Mouse (Mus musculus): Measurements from ENCODE around the gene Mtor. TPM values are rescaled to one million over a fixed set of nuclear protein-coding genes. Genes with fewer than 3 reads are reported as not detected.

Gene Mtor
- polyA plus RNA-seq, 1 experiment from 2014 or later = 13.0 TPM

GRCm38 (mm10) chr4:148530778-148531177 is 82.4 kb downstream of the Mtor start:
- 81% methylated on average over 6 of the region's 6 CpGs for WGBS (ENCODE audit: insufficient replicate concordance)
- H3K4me2 ChIP-seq (ENCODE audit: low read depth, low read length) = no peak overlapping the region
- peaks cover 67% of the 10 kb centered on the region for H3K36me3 ChIP-seq (replicated peaks; ENCODE audit: insufficient read depth, low read length)
- ATAC-seq (no peak), DNase-seq (no peak)
- no peak overlapping the region for H3K9ac ChIP-seq (replicated peaks)
- TF ChIP-seq EP300 (IDR thresholded peaks at IDR 0.05; ENCODE audit: low read depth) (no peak), CTCF (IDR thresholded peaks at IDR 0.05; ENCODE audit: low read depth) (no peak)
- H3K4me1 ChIP-seq (ENCODE audit: insufficient read depth) = no peaks in the 10 kb centered on the region
- no peak overlapping the region for H3K4me3 ChIP-seq (ENCODE audit: low read depth, low read length)
- H3K27ac ChIP-seq (ENCODE audit: low read depth) = no peak overlapping the region
- no peaks in the 10 kb centered on the region for H3K27me3 ChIP-seq (ENCODE audit: insufficient read depth, low read length)
- no peaks in the 10 kb centered on the region for H3K9me3 ChIP-seq (ENCODE audit: low read length)

- H3K36me3 ChIP-seq (replicated peaks; ENCODE audit: insufficient read depth, low read length) = peaks cover 68% of the 10 kb centered on the region
- H3K9ac ChIP-seq (replicated peaks) = no peak overlapping the region
- DNase-seq (no peak), ATAC-seq (no peak)
- no peaks in the 10 kb centered on the region for H3K27me3 ChIP-seq (ENCODE audit: insufficient read depth, low read length)
- H3K9me3 ChIP-seq (ENCODE audit: low read length) = no peaks in the 10 kb centered on the region
- no peak for TF ChIP-seq CTCF (IDR thresholded peaks at IDR 0.05; ENCODE audit: low read depth)
- TF ChIP-seq EP300 (IDR thresholded peaks at IDR 0.05; ENCODE audit: low read depth) = no peak
- no peaks in the 10 kb centered on the region for H3K4me1 ChIP-seq (ENCODE audit: insufficient read depth)
- WGBS (ENCODE audit: insufficient replicate concordance) = 84% methylated on average over 4 of the region's 4 CpGs
- H3K4me3 ChIP-seq (ENCODE audit: low read depth, low read length) = no peak overlapping the region
- H3K4me2 ChIP-seq (ENCODE audit: low read depth, low read length) = no peak overlapping the region
- H3K27ac ChIP-seq (ENCODE audit: low read depth) = no peak overlapping the region
Measured at GRCm38 (mm10) chr4:148531341-148531740, 82.9 kb downstream of the Mtor start.

- H3K27ac ChIP-seq (ENCODE audit: low read depth) = no peak overlapping the region
- H3K36me3 ChIP-seq (replicated peaks; ENCODE audit: insufficient read depth, low read length) = peaks cover 71% of the 10 kb centered on the region
- H3K4me2 ChIP-seq (ENCODE audit: low read depth, low read length) = no peak overlapping the region
- no peaks in the 10 kb centered on the region for H3K4me1 ChIP-seq (ENCODE audit: insufficient read depth)
- no peaks in the 10 kb centered on the region for H3K27me3 ChIP-seq (ENCODE audit: insufficient read depth, low read length)
- no peaks in the 10 kb centered on the region for H3K9me3 ChIP-seq (ENCODE audit: low read length)
- no peak overlapping the region for H3K4me3 ChIP-seq (ENCODE audit: low read depth, low read length)
- ATAC-seq = no peak
- no peak for DNase-seq
- TF ChIP-seq EP300 (IDR thresholded peaks at IDR 0.05; ENCODE audit: low read depth) (no peak), CTCF (IDR thresholded peaks at IDR 0.05; ENCODE audit: low read depth) (no peak)
- WGBS (ENCODE audit: insufficient replicate concordance) = 93% methylated on average over 3 of the region's 3 CpGs
- H3K9ac ChIP-seq (replicated peaks) = no peak overlapping the region
Measured at GRCm38 (mm10) chr4:148532516-148532915, 84.1 kb downstream of the Mtor start.

GRCm38 (mm10) chr4:148533613-148534328 is 85.4 kb downstream of the Mtor start:
- no peak overlapping the region for H3K27ac ChIP-seq (ENCODE audit: low read depth)
- H3K27me3 ChIP-seq (ENCODE audit: insufficient read depth, low read length) = no peaks in the 10 kb centered on the region
- TF ChIP-seq CTCF (IDR thresholded peaks at IDR 0.05; ENCODE audit: low read depth) (no peak), EP300 (IDR thresholded peaks at IDR 0.05; ENCODE audit: low read depth) (no peak)
- H3K4me3 ChIP-seq (ENCODE audit: low read depth, low read length) = no peak overlapping the region
- H3K9ac ChIP-seq (replicated peaks) = no peak overlapping the region
- 88% methylated on average over 12 of the region's 12 CpGs for WGBS (ENCODE audit: insufficient replicate concordance)
- H3K9me3 ChIP-seq (ENCODE audit: low read length) = no peaks in the 10 kb centered on the region
- no peak for ATAC-seq
- H3K4me1 ChIP-seq (ENCODE audit: insufficient read depth) = no peaks in the 10 kb centered on the region
- H3K36me3 ChIP-seq (replicated peaks; ENCODE audit: insufficient read depth, low read length) = peaks cover 79% of the 10 kb centered on the region
- H3K4me2 ChIP-seq (ENCODE audit: low read depth, low read length) = no peak overlapping the region
- DNase-seq = no peak

- ATAC-seq = no peak
- Histone ChIP-seq H3K4me1 (ENCODE audit: insufficient read depth) (no peaks in the 10 kb centered on the region), H3K9me3 (ENCODE audit: low read length) (no peaks in the 10 kb centered on the region), H3K4me3 (ENCODE audit: low read depth, low read length) (no peak overlapping the region), H3K27ac (ENCODE audit: low read depth) (no peak overlapping the region), H3K27me3 (ENCODE audit: insufficient read depth, low read length) (no peaks in the 10 kb centered on the region), H3K36me3 (replicated peaks; ENCODE audit: insufficient read depth, low read length) (peaks cover 90% of the 10 kb centered on the region), H3K9ac (replicated peaks) (no peak overlapping the region), H3K4me2 (ENCODE audit: low read depth, low read length) (no peak overlapping the region)
- TF ChIP-seq CTCF (IDR thresholded peaks at IDR 0.05; ENCODE audit: low read depth) (no peak), EP300 (IDR thresholded peaks at IDR 0.05; ENCODE audit: low read depth) (no peak)
- DNase-seq = no peak
- 81% methylated on average over 3 of the region's 3 CpGs for WGBS (ENCODE audit: insufficient replicate concordance)
Measured at GRCm38 (mm10) chr4:148535876-148536275, 87.5 kb downstream of the Mtor start.

- ATAC-seq = no peak
Measured at GRCm38 (mm10) chr4:148549106-148549505, 100.7 kb downstream of the Mtor start.

More at GRCm38 (mm10) chr4:148549106-148549505, 100.7 kb downstream of the Mtor start:
- no peaks in the 10 kb centered on the region for H3K9me3 ChIP-seq (ENCODE audit: low read length)
- no peak for DNase-seq
- H3K4me3 ChIP-seq (ENCODE audit: low read depth, low read length) = no peak overlapping the region
- no peak overlapping the region for H3K9ac ChIP-seq (replicated peaks)
- H3K27me3 ChIP-seq (ENCODE audit: insufficient read depth, low read length) = no peaks in the 10 kb centered on the region
- peaks cover 75% of the 10 kb centered on the region for H3K36me3 ChIP-seq (replicated peaks; ENCODE audit: insufficient read depth, low read length)
- WGBS (ENCODE audit: insufficient replicate concordance) = 77% methylated on average over 4 of the region's 4 CpGs
- H3K4me2 ChIP-seq (ENCODE audit: low read depth, low read length) = no peak overlapping the region
- H3K27ac ChIP-seq (ENCODE audit: low read depth) = no peak overlapping the region
- TF ChIP-seq CTCF (IDR thresholded peaks at IDR 0.05; ENCODE audit: low read depth) (no peak), EP300 (IDR thresholded peaks at IDR 0.05; ENCODE audit: low read depth) (no peak)
- H3K4me1 ChIP-seq (ENCODE audit: insufficient read depth) = no peaks in the 10 kb centered on the region
